Mouse (Mus musculus) MEL (cell line): ENCODE results near the gene Akt1s1. TPM values are rescaled to one million over a fixed set of nuclear protein-coding genes. Genes with fewer than 3 reads are reported as not detected.
A peak's percentile ranks its signal among the peaks of the same experiment; 100 is the strongest.

Experiments
- DNase-seq: peaks from one replicate; pipeline ENCODE4 v3.0.0; 2011; ENCODE audit warnings: low read depth, low spot score
- H3K27ac ChIP-seq: 2 replicates; pipeline ENCODE4 v1.5.1; 2012; ENCODE audit warnings: low read depth, mild to moderate bottlenecking, control low read depth, low read length, moderate library complexity; ENCODE audit not compliant: control insufficient read depth
- H3K27me3 ChIP-seq, 2 experiments: fragments of 150-350 bp in 1 of 2; sonication (generic) in 1 of 2; 2 replicates each; pipeline ENCODE4 v1.6.1; 2012; ENCODE audit warnings: low read length in 2 of 2, mild to moderate bottlenecking in 2 of 2, improper control_type of control experiment in 1 of 2, moderate library complexity in 1 of 2; ENCODE audit not compliant: insufficient read depth in 2 of 2, control insufficient read depth in 1 of 2
- H3K36me3 ChIP-seq, 2 experiments: 2 replicates each; pipeline ENCODE4 v1.6.1; 2012 to 2014; ENCODE audit warnings: low read length in 2 of 2, improper control_type of control experiment in 1 of 2, inconsistent platforms in 1 of 2, mild to moderate bottlenecking in 1 of 2; ENCODE audit not compliant: insufficient read depth in 2 of 2, control insufficient read depth in 1 of 2
- H3K4me1 ChIP-seq, 2 experiments: fragments of 150-350 bp in 1 of 2; sonication (generic) in 1 of 2; 2 replicates each; pipeline ENCODE4 v1.6.1; 2012; ENCODE audit warnings: low read length in 2 of 2, improper control_type of control experiment in 1 of 2, mild to moderate bottlenecking in 1 of 2; ENCODE audit not compliant: insufficient read depth in 2 of 2, control insufficient read depth in 1 of 2
- H3K4me3 ChIP-seq, 2 experiments: fragments of 150-350 bp in 1 of 2; sonication (generic) in 1 of 2; 2 replicates each; pipeline ENCODE4 v1.5.1; 2012; ENCODE audit warnings: low read depth in 2 of 2, low read length in 2 of 2, mild to moderate bottlenecking in 2 of 2, moderate library complexity in 2 of 2, control low read depth in 1 of 2, improper control_type of control experiment in 1 of 2; ENCODE audit not compliant: control insufficient read depth in 1 of 2, insufficient read depth in 1 of 2
- H3K79me2 ChIP-seq: 2 replicates; pipeline ENCODE4 v1.6.1; 2012; ENCODE audit warnings: mild to moderate bottlenecking, low read length, moderate library complexity; ENCODE audit not compliant: control insufficient read depth, poor library complexity, insufficient read depth
- H3K9ac ChIP-seq: 2 replicates; pipeline ENCODE4 v1.6.1; 2012; ENCODE audit warnings: low read depth, mild to moderate bottlenecking, control low read depth, low read length, moderate library complexity; ENCODE audit not compliant: control insufficient read depth, poor library complexity, severe bottlenecking
- H3K9me3 ChIP-seq: fragments of 150-350 bp; sonication (generic); replicated peaks from 2 replicates; pipeline ENCODE4 v1.6.1; 2012; ENCODE audit warnings: mild to moderate bottlenecking, low read length, improper control_type of control experiment, moderate library complexity; ENCODE audit not compliant: insufficient read depth
- BHLHE40 ChIP-seq: IDR thresholded peaks from 2 replicates; pipeline ENCODE4 v1.6.1; 2012; ENCODE audit warnings: low read depth, mild to moderate bottlenecking, inconsistent platforms, low read length, improper control_type of control experiment, borderline replicate concordance
- CHD1 ChIP-seq: IDR thresholded peaks from 2 replicates; pipeline ENCODE4 v1.6.1; 2012; ENCODE audit warnings: low read depth, mild to moderate bottlenecking, inconsistent platforms, low read length, improper control_type of control experiment
- CHD2 ChIP-seq: IDR thresholded peaks from 2 replicates; pipeline ENCODE4 v1.6.1; 2011; ENCODE audit warnings: low read length, improper control_type of control experiment
- CTCF ChIP-seq, 3 experiments: IDR thresholded peaks in 2 of 3; conservative IDR thresholded peaks in 1 of 3; 2 replicates each; pipeline ENCODE4 v1.5.1; 2011 to 2012; ENCODE audit warnings: low read length in 3 of 3, low read depth in 2 of 3, mild to moderate bottlenecking in 2 of 3, improper control_type of control experiment in 1 of 3, inconsistent platforms in 1 of 3, mixed read lengths in 1 of 3, moderate library complexity in 1 of 3; ENCODE audit not compliant: control insufficient read depth in 1 of 3, insufficient read depth in 1 of 3, poor library complexity in 1 of 3, severe bottlenecking in 1 of 3
- E2F4 ChIP-seq: IDR thresholded peaks from 2 replicates; pipeline ENCODE4 v1.6.1; 2011; ENCODE audit warnings: low read depth, low read length, improper control_type of control experiment, borderline replicate concordance
- EP300 ChIP-seq, 2 experiments: IDR thresholded peaks; 2 replicates each; pipeline ENCODE4 v1.6.1; 2011; ENCODE audit warnings: improper control_type of control experiment in 2 of 2, low read length in 2 of 2, low read depth in 1 of 2, mild to moderate bottlenecking in 1 of 2
- GABPA ChIP-seq: IDR thresholded peaks from 2 replicates; pipeline ENCODE4 v1.6.1; 2012; ENCODE audit warnings: low read depth, mild to moderate bottlenecking, inconsistent platforms, low read length, improper control_type of control experiment, moderate library complexity
- GATA1 ChIP-seq: IDR thresholded peaks from 2 replicates; pipeline ENCODE4 v1.6.1; 2011; ENCODE audit warnings: low read depth, low read length, improper control_type of control experiment
- MAX ChIP-seq: IDR thresholded peaks from 2 replicates; pipeline ENCODE4 v1.6.1; 2011; ENCODE audit warnings: low read length, improper control_type of control experiment
- MAZ ChIP-seq: IDR thresholded peaks from 2 replicates; pipeline ENCODE4 v1.6.1; 2012; ENCODE audit warnings: low read depth, mild to moderate bottlenecking, inconsistent platforms, low read length, improper control_type of control experiment
- MEF2A ChIP-seq: IDR thresholded peaks from 2 replicates; pipeline ENCODE4 v1.6.1; 2014; ENCODE audit warnings: low read depth, mild to moderate bottlenecking, inconsistent platforms, low read length, improper control_type of control experiment; ENCODE audit not compliant: poor library complexity, insufficient replicate concordance, severe bottlenecking; ENCODE audit errors: extremely low read depth
- MYB ChIP-seq: IDR thresholded peaks from 2 replicates; pipeline ENCODE4 v1.6.1; 2011; ENCODE audit warnings: mild to moderate bottlenecking, low read depth, low read length, improper control_type of control experiment
- MYC ChIP-seq: IDR thresholded peaks from 2 replicates; pipeline ENCODE4 v1.6.1; 2011; ENCODE audit warnings: low read depth, mild to moderate bottlenecking, low read length, improper control_type of control experiment, moderate library complexity
- NRF1 ChIP-seq: IDR thresholded peaks from 2 replicates; pipeline ENCODE4 v1.6.1; 2014; ENCODE audit warnings: low read depth, mild to moderate bottlenecking, inconsistent platforms, low read length, improper control_type of control experiment, moderate library complexity; ENCODE audit not compliant: poor library complexity, insufficient read depth, severe bottlenecking
- POLR2A ChIP-seq, 2 experiments: IDR thresholded peaks; 2 replicates each; pipeline ENCODE4 v1.6.1; 2011 to 2012; ENCODE audit warnings: low read length in 2 of 2, mild to moderate bottlenecking in 2 of 2, control low read depth in 1 of 2, improper control_type of control experiment in 1 of 2, low read depth in 1 of 2, moderate library complexity in 1 of 2; ENCODE audit not compliant: control insufficient read depth in 1 of 2, insufficient read depth in 1 of 2, poor library complexity in 1 of 2
- RAD21 ChIP-seq: IDR thresholded peaks from 2 replicates; pipeline ENCODE4 v1.6.1; 2011; ENCODE audit warnings: mild to moderate bottlenecking, low read depth, low read length, improper control_type of control experiment
- RCOR1 ChIP-seq: IDR thresholded peaks from 2 replicates; pipeline ENCODE4 v1.6.1; 2012; ENCODE audit warnings: low read depth, mild to moderate bottlenecking, inconsistent platforms, low read length, improper control_type of control experiment
- SIN3A ChIP-seq: IDR thresholded peaks from 2 replicates; pipeline ENCODE4 v1.6.1; 2012; ENCODE audit warnings: low read length, improper control_type of control experiment, inconsistent platforms
- SMC3 ChIP-seq: IDR thresholded peaks from 2 replicates; pipeline ENCODE4 v1.6.1; 2011; ENCODE audit warnings: low read depth, low read length, improper control_type of control experiment
- TAL1 ChIP-seq: IDR thresholded peaks from 2 replicates; pipeline ENCODE4 v1.6.1; 2012; ENCODE audit warnings: mild to moderate bottlenecking, inconsistent platforms, low read length, moderate library complexity, mixed read lengths
- TBP ChIP-seq: IDR thresholded peaks from 2 replicates; pipeline ENCODE4 v1.8.0; 2011; ENCODE audit warnings: low read depth, low read length, improper control_type of control experiment
- UBTF ChIP-seq: IDR thresholded peaks from 2 replicates; pipeline ENCODE4 v1.6.1; 2012; ENCODE audit warnings: low read depth, mild to moderate bottlenecking, inconsistent platforms, low read length, improper control_type of control experiment, moderate library complexity, borderline replicate concordance; ENCODE audit not compliant: insufficient read depth
- USF2 ChIP-seq, 2 experiments: IDR thresholded peaks; 2 replicates each; pipeline ENCODE4 v1.6.1; 2011 to 2012; ENCODE audit warnings: improper control_type of control experiment in 2 of 2, low read length in 2 of 2, borderline replicate concordance in 1 of 2, inconsistent platforms in 1 of 2, low read depth in 1 of 2, mild to moderate bottlenecking in 1 of 2; ENCODE audit not compliant: insufficient read depth in 1 of 2
- ZC3H11A ChIP-seq: IDR thresholded peaks from 2 replicates; pipeline ENCODE4 v1.6.1; 2012; ENCODE audit warnings: low read depth, mild to moderate bottlenecking, inconsistent platforms, low read length, improper control_type of control experiment
- ZKSCAN1 ChIP-seq: IDR thresholded peaks from 2 replicates; pipeline ENCODE4 v1.6.1; 2012; ENCODE audit warnings: low read depth, mild to moderate bottlenecking, inconsistent platforms, low read length, improper control_type of control experiment, moderate library complexity
- ZNF384 ChIP-seq: IDR thresholded peaks from 2 replicates; pipeline ENCODE4 v1.6.1; 2012; ENCODE audit warnings: low read depth, mild to moderate bottlenecking, inconsistent platforms, low read length, improper control_type of control experiment
- polyA plus RNA-seq, 2 experiments: library from polyadenylated mRNA; stranded (reverse) in 1 of 2; unstranded in 1 of 2; fragments of >175 nt in 1 of 2; fragments of >200 nt in 1 of 2; gene quantifications; 2 replicates each; pipeline versions ENCODE4 v1.2.1 to v1.2.4; 2012; ENCODE audit warnings: low replicate concordance in 2 of 2, low read depth in 1 of 2; ENCODE audit not compliant: insufficient read length in 2 of 2, insufficient read depth in 1 of 2, missing spikeins in 1 of 2
- total RNA-seq: library from RNA; depleted of rRNA; stranded (reverse); fragments of 300-350 nt; gene quantifications from 2 replicates; pipeline ENCODE4 v1.2.3, GENCODE M21; 2012

Akt1s1 gene
- total and polyA plus RNA-seq, 3 experiments, result 37.3 to 71.8 TPM; not detected in 1

DNA sequence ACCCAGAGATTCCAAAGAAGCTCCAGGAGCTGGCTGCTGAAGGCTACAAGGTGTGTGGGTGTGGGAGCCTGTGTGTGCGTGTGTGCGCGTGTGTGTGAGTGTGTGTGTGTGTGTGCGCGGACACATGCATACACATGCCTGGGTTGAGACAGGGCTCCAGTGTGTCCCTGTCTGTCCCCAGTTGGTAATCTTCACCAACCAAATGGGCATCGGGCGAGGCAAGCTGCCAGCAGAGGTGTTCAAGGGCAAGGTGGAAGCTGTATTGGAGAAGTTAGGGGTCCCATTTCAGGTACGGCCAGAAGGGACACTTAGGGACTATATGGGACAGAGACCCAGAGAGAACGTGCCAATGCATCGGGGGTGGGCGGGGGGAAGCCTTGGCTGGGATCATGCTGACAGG is 11.1 kb downstream of the Akt1s1 start:
- Histone ChIP-seq H3K79me2 (peaks cover 6% of the 10 kb centered on the region), H3K4me3 (no peak overlapping the region), H3K27me3 (no peaks in the 10 kb centered on the region), H3K9ac (no peak overlapping the region), H3K9me3 (no peaks in the 10 kb centered on the region), H3K4me1 (peaks cover 5 to 20% of the 10 kb centered on the region in 2 experiments), H3K27ac (no peak overlapping the region), H3K36me3 (peaks cover 0 to 15% of the 10 kb centered on the region in 2 experiments; a peak in 3 of 4 replicates)
- no peak for DNase-seq
- no peak for TF ChIP-seq E2F4
- TF ChIP-seq CHD1, result no peak
- TF ChIP-seq MYB, result no peak
- TF ChIP-seq CTCF (IDR thresholded peaks at IDR 0.05 in 2 of 3, conservative IDR thresholded peaks at IDR 0.05 in 1 of 3; ENCODE audit: control insufficient read depth in 1 of 3, insufficient read depth in 1 of 3, low read depth in 2 of 3, low read length in 3 of 3, poor library complexity in 1 of 3, severe bottlenecking in 1 of 3), result no peak
- TF ChIP-seq GATA1, result no peak
- TF ChIP-seq UBTF, result no peak
- no peak for TF ChIP-seq POLR2A (IDR thresholded peaks at IDR 0.05; ENCODE audit: control insufficient read depth in 1 of 2, insufficient read depth in 1 of 2, low read depth in 1 of 2, low read length in 2 of 2, poor library complexity in 1 of 2)
- no peak for TF ChIP-seq ZC3H11A
- no peak for TF ChIP-seq SMC3
- no peak for TF ChIP-seq RAD21
- no peak for TF ChIP-seq CHD2
- TF ChIP-seq MAX, result no peak
- no peak for TF ChIP-seq TBP
- TF ChIP-seq RCOR1, result no peak
- no peak for TF ChIP-seq USF2 (IDR thresholded peaks at IDR 0.05; ENCODE audit: borderline replicate concordance in 1 of 2, insufficient read depth in 1 of 2, low read depth in 1 of 2, low read length in 2 of 2)

- DNase-seq, result peak; percentile 77
- no peak overlapping the region for H3K9ac ChIP-seq
- no peak overlapping the region for H3K4me3 ChIP-seq
- no peak for TF ChIP-seq TAL1
- no peak for TF ChIP-seq BHLHE40
- TF ChIP-seq RAD21, result peak; percentile 37
- no peak for TF ChIP-seq SIN3A
- no peak for TF ChIP-seq ZNF384
- no peak for TF ChIP-seq MAZ
- TF ChIP-seq ZC3H11A, result 0 out of 2 replicates have a peak, but pooled peaks have one; percentile 32
- TF ChIP-seq ZKSCAN1, result no peak
- TF ChIP-seq E2F4, result no peak
- peak; percentile 82 to 96 (median 94) for TF ChIP-seq CTCF (IDR thresholded peaks at IDR 0.05 in 2 of 3, conservative IDR thresholded peaks at IDR 0.05 in 1 of 3; ENCODE audit: control insufficient read depth in 1 of 3, insufficient read depth in 1 of 3, low read depth in 2 of 3, low read length in 3 of 3, poor library complexity in 1 of 3, severe bottlenecking in 1 of 3)
- no peak for TF ChIP-seq MAX
- TF ChIP-seq GABPA, result no peak
- no peak for TF ChIP-seq MYC
- no peak for TF ChIP-seq EP300 (IDR thresholded peaks at IDR 0.05; ENCODE audit: low read depth in 1 of 2, low read length in 2 of 2)
- TF ChIP-seq MEF2A, result no peak
- no peak for TF ChIP-seq TBP
- no peak for TF ChIP-seq NRF1
- TF ChIP-seq SMC3, result peak; percentile 61
- no peak for TF ChIP-seq CHD2
- TF ChIP-seq, all 39 proteins: peak for 4
- Histone ChIP-seq H3K9me3 (no peaks in the 10 kb centered on the region), H3K4me1 (peaks cover 5 to 12% of the 10 kb centered on the region in 2 experiments; a peak in 3 of 4 replicates), H3K36me3 (peaks cover 0 to 7% of the 10 kb centered on the region in 2 experiments; a peak in 3 of 4 replicates), H3K27ac (no peak overlapping the region), H3K27me3 (no peaks in the 10 kb centered on the region), H3K79me2 (peaks cover 6% of the 10 kb centered on the region)
Measured at GRCm38 (mm10) chr7:44860576-44861428, 12.0 kb downstream of the Akt1s1 start.
